Mouse (Mus musculus): ENCODE measurements around the gene Mansc1. TPM values are rescaled to one million over a fixed set of nuclear protein-coding genes. Genes with fewer than 3 reads are reported as not detected.

Mansc1 gene
- polyA plus RNA-seq, 1 experiment from 2014 or later = 5.9 TPM

GRCm38 (mm10) chr6:134659108-134659958 is 27.0 kb upstream of the Mansc1 start:
- H3K36me3 ChIP-seq = no peaks in the 10 kb centered on the region
- ATAC-seq (ENCODE audit: extremely low read depth, insufficient number of reproducible peaks, low FRiP score, low TSS enrichment) = no peak
- 17% methylated on average over 9 of the region's 9 CpGs for WGBS
- H3K4me2 ChIP-seq = peak overlapping the region; percentile 44
- H3K4me1 ChIP-seq = peaks cover 27% of the 10 kb centered on the region
- no peaks in the 10 kb centered on the region for H3K9me3 ChIP-seq
- no peaks in the 10 kb centered on the region for H3K27me3 ChIP-seq (replicated peaks)
- no peak overlapping the region for H3K27ac ChIP-seq (replicated peaks)
- 0 out of 2 replicates have a peak overlapping the region, but pooled peaks have one; percentile 24 for H3K9ac ChIP-seq
- no peak overlapping the region for H3K4me3 ChIP-seq

- no peaks in the 10 kb centered on the region for H3K27me3 ChIP-seq (replicated peaks)
- H3K9me3 ChIP-seq = no peaks in the 10 kb centered on the region
- ATAC-seq (ENCODE audit: extremely low read depth, insufficient number of reproducible peaks, low FRiP score, low TSS enrichment) = no peak
- H3K27ac ChIP-seq (replicated peaks) = peak overlapping the region; percentile 33
- no peak overlapping the region for H3K4me2 ChIP-seq
- no peaks in the 10 kb centered on the region for H3K36me3 ChIP-seq
- peaks cover 27% of the 10 kb centered on the region for H3K4me1 ChIP-seq
- H3K9ac ChIP-seq = no peak overlapping the region
- WGBS = 60% methylated on average over 4 of the region's 4 CpGs
- no peak overlapping the region for H3K4me3 ChIP-seq
Measured at GRCm38 (mm10) chr6:134656527-134656926, 24.2 kb upstream of the Mansc1 start.

GRCm38 (mm10) chr6:134648356-134648755 is 16.1 kb upstream of the Mansc1 start:
- Histone ChIP-seq H3K4me1 (peaks cover 8% of the 10 kb centered on the region), H3K27ac (replicated peaks) (0 out of 2 replicates have a peak overlapping the region, but pooled peaks have one; percentile 8), H3K9ac (no peak overlapping the region), H3K4me2 (no peak overlapping the region), H3K4me3 (no peak overlapping the region), H3K36me3 (peaks cover 16% of the 10 kb centered on the region), H3K9me3 (no peaks in the 10 kb centered on the region), H3K27me3 (replicated peaks) (no peaks in the 10 kb centered on the region)
- 79% methylated on average over 5 of the region's 5 CpGs for WGBS
- ATAC-seq (ENCODE audit: extremely low read depth, insufficient number of reproducible peaks, low FRiP score, low TSS enrichment) = no peak

GRCm38 (mm10) chr6:134647621-134648020 is 15.3 kb upstream of the Mansc1 start:
- no peak overlapping the region for H3K4me2 ChIP-seq
- no peak for ATAC-seq (ENCODE audit: extremely low read depth, insufficient number of reproducible peaks, low FRiP score, low TSS enrichment)
- no peak overlapping the region for H3K27ac ChIP-seq (replicated peaks)

GRCm38 (mm10) chr6:134646835-134647234 is 14.5 kb upstream of the Mansc1 start:
- Histone ChIP-seq H3K4me2 (no peak overlapping the region), H3K4me3 (no peak overlapping the region), H3K9me3 (no peaks in the 10 kb centered on the region), H3K9ac (no peak overlapping the region), H3K4me1 (peaks cover 12% of the 10 kb centered on the region), H3K27ac (replicated peaks) (no peak overlapping the region), H3K27me3 (replicated peaks) (no peaks in the 10 kb centered on the region), H3K36me3 (peaks cover 16% of the 10 kb centered on the region)
- WGBS = 80% methylated on average over 6 of the region's 6 CpGs
- ATAC-seq (ENCODE audit: extremely low read depth, insufficient number of reproducible peaks, low FRiP score, low TSS enrichment) = no peak

More at GRCm38 (mm10) chr6:134647621-134648020, 15.3 kb upstream of the Mansc1 start:
- H3K36me3 ChIP-seq = peaks cover 16% of the 10 kb centered on the region
- H3K4me1 ChIP-seq = peaks cover 8% of the 10 kb centered on the region
- H3K27me3 ChIP-seq (replicated peaks) = no peaks in the 10 kb centered on the region
- H3K4me3 ChIP-seq = no peak overlapping the region
- no peak overlapping the region for H3K9ac ChIP-seq
- no peaks in the 10 kb centered on the region for H3K9me3 ChIP-seq
- WGBS = 58% methylated on average over 5 of the region's 5 CpGs

- no peak for ATAC-seq (ENCODE audit: extremely low read depth, insufficient number of reproducible peaks, low FRiP score, low TSS enrichment)
- 91% methylated on average over 5 of the region's 5 CpGs for WGBS
Measured at GRCm38 (mm10) chr6:134643296-134643695, 11.0 kb upstream of the Mansc1 start.

GRCm38 (mm10) chr6:134641738-134642446 is 9.6 kb upstream of the Mansc1 start:
- Histone ChIP-seq H3K4me1 (peaks cover 9% of the 10 kb centered on the region), H3K4me2 (peak overlapping the region; percentile 75), H3K9ac (peak overlapping the region; percentile 92), H3K36me3 (peaks cover 16% of the 10 kb centered on the region), H3K9me3 (no peaks in the 10 kb centered on the region), H3K27me3 (replicated peaks) (no peaks in the 10 kb centered on the region), H3K27ac (replicated peaks) (no peak overlapping the region), H3K4me3 (peak overlapping the region; percentile 96)
- ATAC-seq (ENCODE audit: extremely low read depth, insufficient number of reproducible peaks, low FRiP score, low TSS enrichment) = no peak
- 68% methylated on average over 9 of the region's 9 CpGs for WGBS

More at GRCm38 (mm10) chr6:134643296-134643695, 11.0 kb upstream of the Mansc1 start:
- no peak overlapping the region for H3K27ac ChIP-seq (replicated peaks)
- no peaks in the 10 kb centered on the region for H3K9me3 ChIP-seq
- no peak overlapping the region for H3K9ac ChIP-seq
- peaks cover 16% of the 10 kb centered on the region for H3K36me3 ChIP-seq
- H3K4me3 ChIP-seq = no peak overlapping the region
- peaks cover 13% of the 10 kb centered on the region for H3K4me1 ChIP-seq
- H3K27me3 ChIP-seq (replicated peaks) = no peaks in the 10 kb centered on the region
- no peak overlapping the region for H3K4me2 ChIP-seq

GRCm38 (mm10) chr6:134640485-134641475 is 8.5 kb upstream of the Mansc1 start:
- Histone ChIP-seq H3K36me3 (peaks cover 10% of the 10 kb centered on the region), H3K4me1 (peaks cover 9% of the 10 kb centered on the region), H3K9me3 (no peaks in the 10 kb centered on the region), H3K9ac (peak overlapping the region; percentile 92), H3K4me3 (peak overlapping the region; percentile 96), H3K27me3 (replicated peaks) (no peaks in the 10 kb centered on the region), H3K4me2 (peak overlapping the region; percentile 75), H3K27ac (replicated peaks) (peak overlapping the region; percentile 80)
- peak; percentile 92 for ATAC-seq (ENCODE audit: extremely low read depth, insufficient number of reproducible peaks, low FRiP score, low TSS enrichment)
- 1% methylated on average over 63 of the region's 65 CpGs for WGBS

GRCm38 (mm10) chr6:134639900-134640299 is 7.6 kb upstream of the Mansc1 start:
- WGBS = 97% methylated on average over 1 of the region's 1 CpGs
- H3K4me2 ChIP-seq = no peak overlapping the region
- no peak overlapping the region for H3K9ac ChIP-seq
- no peak overlapping the region for H3K27ac ChIP-seq (replicated peaks)
- peaks cover 9% of the 10 kb centered on the region for H3K4me1 ChIP-seq
- H3K36me3 ChIP-seq = peaks cover 4% of the 10 kb centered on the region; the same call in 1 of the 2 replicates
- H3K27me3 ChIP-seq (replicated peaks) = no peaks in the 10 kb centered on the region
- H3K4me3 ChIP-seq = no peak overlapping the region
- H3K9me3 ChIP-seq = no peaks in the 10 kb centered on the region
- no peak for ATAC-seq (ENCODE audit: extremely low read depth, insufficient number of reproducible peaks, low FRiP score, low TSS enrichment)

GRCm38 (mm10) chr6:134639210-134639609 is 6.9 kb upstream of the Mansc1 start, which contains the start of gene Borcs5:
Gene Borcs5 (plus strand): TSS chr6:134639510.
- WGBS = 79% methylated on average over 3 of the region's 3 CpGs
- Histone ChIP-seq H3K27ac (replicated peaks) (no peak within 1 kb of the TSS), H3K4me2 (peak within 1 kb of the TSS; percentile 75; the same call in 1 of the 2 replicates), H3K9me3 (no peaks in the 10 kb centered on the region), H3K9ac (no peak within 1 kb of the TSS), H3K4me3 (peak within 1 kb of the TSS; percentile 96; the same call in 1 of the 2 replicates), H3K4me1 (peaks cover 9% of the 10 kb centered on the region), H3K27me3 (replicated peaks) (no peaks in the 10 kb centered on the region), H3K36me3 (no peaks in the 10 kb centered on the region)
- ATAC-seq (ENCODE audit: extremely low read depth, insufficient number of reproducible peaks, low FRiP score, low TSS enrichment) = no peak
